Mouse (Mus musculus) right cerebral cortex, adult 18-20 months (tissue): ENCODE results near the gene Ly6g6d.
"Not testable (repeated sequence)": the region's sequence is repeated elsewhere in the genome, so short reads cannot be mapped to it uniquely, and the experiment has no call there.

Experiments
- DNase-seq: peaks from one replicate; pipeline ENCODE4 v3.0.0; 2022; ENCODE audit warnings: mixed read lengths

Gene Ly6g6d

DNA sequence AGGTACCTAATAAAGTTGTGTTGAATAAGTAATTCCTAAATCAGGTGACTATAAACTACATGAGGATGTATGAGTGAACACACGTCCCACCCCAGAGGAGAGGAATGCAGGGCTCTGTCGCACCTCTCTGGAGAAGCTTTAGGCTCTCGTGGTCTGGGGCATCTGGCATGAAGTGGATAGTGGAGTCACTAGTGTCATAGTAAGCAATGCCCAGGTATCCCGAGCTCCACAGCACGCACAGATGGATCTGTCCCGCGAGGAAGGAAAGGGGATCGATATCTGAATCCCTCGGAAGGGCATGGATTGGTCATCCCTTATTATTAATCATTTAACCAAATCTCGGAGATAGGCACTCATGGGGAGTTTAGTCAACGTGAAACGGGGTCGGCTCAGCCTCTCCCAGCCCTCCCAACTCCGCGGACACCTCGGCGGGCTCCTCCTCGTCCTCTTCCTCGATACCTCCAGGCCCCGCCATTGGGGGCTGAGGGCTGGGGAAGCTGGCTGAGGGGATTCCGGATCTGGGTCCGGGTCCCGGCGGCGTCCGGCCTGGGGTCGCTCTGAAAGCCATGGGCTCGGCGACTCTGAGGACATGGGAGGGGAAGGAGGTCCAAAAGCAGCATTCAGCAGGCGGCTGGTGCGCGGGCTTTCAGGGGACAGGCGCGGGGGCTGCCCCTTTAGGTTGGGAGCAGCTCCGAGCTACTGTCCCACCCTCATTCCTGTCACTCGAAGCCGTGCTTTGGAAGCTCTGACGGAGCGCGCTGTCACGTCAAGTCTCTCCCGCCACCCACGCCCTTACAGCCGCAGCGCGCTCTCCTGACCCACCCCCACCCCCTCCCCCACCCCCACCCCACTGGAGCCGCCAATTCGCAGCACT is 31.8 kb downstream of the Ly6g6d start:
- no peak for DNase-seq

DNA sequence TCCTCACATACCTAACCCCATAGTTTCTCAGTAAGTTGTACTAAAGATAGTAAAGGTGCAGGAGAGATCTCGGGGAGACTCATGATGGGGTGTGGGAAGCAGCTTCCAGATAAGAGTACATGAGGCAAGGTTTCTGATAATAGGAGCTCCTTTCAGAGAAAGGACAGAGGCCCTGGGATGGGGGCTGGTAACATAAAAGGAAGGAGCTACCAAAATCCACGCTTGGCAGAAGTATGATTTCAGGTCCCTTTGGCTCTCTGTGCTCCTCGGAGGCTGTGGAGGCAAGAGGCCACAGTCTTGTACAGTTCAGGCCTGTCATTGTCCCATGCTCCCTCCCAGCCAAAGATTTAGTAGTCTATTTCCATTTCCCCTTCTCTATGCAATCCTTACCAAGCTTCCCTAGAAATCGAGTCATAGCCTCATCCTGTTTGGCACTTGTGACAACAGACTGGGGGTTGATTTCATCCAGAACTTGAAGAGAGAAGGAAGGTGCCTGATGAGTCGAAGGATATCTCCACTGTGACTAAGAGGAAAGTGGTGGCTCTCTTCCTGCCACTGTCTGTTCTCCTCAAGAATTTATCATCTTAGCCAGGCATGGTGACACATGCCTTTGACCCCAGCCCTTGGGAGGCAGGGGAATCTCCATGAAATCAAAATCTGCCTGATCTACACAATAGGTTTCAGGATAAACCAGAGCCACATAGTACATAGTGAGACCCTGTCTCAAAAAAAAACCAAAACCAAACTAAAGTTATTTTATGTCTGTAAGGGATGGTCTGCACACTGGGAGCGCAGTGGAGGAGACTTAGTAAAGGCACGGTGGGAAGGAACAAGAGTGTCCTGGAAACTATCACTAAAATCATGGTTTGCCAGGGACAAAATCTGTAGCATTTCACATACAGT is 32.7 kb downstream of the Ly6g6d start:
- DNase-seq, result no peak

DNA sequence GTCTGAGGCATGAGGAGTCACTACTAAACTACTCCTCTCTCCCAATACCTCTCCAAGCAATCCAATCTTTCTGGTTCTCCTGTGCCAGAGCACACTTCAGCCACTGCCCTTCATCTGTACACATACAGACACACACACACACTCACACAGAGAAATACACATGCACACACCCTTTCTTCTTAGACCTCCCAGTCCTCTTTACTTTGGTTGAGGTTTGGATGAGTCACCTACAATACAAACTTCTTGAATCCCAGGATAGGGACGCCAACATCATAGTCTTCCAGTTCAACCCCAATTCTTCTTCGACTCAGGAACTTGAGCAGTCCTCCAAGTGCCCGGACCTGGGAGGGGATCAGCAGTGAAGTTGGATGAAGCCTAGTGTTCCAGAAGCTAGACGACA is 34.1 kb downstream of the Ly6g6d start:
- no peak for DNase-seq

DNA sequence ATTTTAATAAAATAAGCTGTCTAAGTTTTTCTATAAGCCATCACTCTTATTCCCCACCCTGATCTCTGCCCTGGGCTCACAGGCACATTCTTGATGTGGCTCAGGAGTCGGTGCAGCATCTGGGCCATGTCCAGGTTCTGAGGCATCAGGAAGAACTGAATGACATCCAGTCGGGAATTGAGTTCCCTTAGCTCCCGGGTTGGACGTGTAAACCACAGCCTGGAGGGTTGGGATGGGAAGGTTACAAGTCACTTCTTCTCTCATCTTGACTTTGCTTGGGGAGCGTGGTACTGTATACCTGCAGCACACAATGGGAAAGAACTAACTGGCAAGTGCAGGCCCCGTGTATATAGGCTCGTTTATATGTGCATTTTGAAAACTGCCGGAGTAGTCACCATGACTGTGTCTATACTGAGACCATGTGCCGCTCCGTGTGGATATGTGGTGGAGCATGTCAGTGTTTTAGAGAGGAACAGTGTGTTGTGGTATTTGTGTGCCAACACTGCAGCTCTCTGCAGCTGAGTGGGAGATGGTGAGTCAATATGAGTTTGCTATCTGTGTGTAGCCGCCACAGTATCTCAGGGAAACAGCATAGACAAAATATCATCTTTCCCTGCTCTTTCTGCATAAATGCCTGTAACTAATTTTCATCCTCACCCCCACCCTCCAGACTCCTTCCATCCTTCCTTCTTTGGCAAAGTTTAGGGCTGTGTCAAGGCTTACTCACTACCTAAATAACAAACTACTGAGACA is 38.6 kb downstream of the Ly6g6d start:
- peak; percentile 55 for DNase-seq

DNA sequence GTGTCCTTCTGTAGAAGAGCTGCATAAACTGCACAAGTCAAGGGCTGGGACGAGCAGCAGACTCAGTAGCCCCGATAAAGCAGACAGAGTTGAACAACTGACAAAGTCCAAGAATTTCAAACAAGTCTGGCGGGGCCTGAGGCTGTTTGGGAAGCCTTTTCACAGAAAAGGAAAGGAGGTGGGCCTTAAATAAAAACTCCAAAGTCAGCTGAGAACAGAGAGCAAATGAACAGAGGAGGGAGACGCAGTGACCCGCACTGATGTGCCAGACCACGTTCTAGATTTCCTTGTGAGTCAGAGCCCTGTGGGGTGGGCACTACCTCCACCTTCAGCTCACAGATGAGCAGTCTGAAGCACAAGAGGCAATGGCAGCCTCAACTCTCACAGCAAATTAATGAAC is 43.0 kb downstream of the Ly6g6d start:
- DNase-seq, result no peak

DNA sequence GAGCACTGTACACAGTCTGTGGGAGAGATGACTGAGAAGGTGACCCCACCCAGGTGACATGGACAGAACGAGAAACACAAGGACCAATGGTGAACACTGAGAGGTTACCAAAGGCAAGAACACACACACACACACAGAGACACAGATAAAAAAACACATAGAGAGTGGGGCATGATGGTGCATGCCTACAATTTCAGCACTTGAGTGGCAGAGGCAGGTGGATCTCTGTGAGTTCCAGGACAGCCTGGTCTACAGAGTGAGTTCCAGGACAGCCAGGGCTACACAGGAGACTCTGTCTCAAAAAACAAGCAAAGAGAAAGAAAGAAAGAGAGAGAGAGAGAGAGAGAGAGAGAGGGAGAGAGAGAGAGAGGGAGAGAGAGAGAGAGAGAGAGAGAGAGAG is 44.2 kb downstream of the Ly6g6d start:
- not testable (repeated sequence) for DNase-seq

DNA sequence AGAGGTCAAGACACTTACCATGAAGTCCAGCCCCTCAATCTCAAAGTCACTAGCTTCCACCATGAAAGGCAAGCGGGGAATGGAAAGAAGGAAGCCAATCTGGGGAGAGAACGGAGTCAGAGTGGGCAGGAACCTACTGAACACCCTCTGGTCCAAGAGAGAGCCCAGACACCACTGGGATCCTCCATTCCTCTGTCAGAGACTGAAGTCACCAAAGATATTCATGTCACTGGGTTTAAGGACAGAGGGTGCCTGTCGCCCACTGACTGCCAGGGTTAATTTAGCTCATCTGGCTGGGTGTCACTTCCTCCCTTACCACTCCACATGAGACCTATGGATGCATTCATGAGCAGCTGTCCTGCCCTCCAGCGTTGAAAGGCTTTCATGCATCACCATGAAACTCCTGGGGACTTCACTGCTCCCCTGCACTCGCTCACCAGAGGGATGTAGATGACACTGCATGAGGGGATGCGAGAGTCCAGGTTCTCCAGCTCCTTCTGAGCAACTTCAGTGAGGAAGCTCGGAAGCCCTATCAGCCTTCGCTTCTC is 45.5 kb downstream of the Ly6g6d start:
- no peak for DNase-seq

DNA sequence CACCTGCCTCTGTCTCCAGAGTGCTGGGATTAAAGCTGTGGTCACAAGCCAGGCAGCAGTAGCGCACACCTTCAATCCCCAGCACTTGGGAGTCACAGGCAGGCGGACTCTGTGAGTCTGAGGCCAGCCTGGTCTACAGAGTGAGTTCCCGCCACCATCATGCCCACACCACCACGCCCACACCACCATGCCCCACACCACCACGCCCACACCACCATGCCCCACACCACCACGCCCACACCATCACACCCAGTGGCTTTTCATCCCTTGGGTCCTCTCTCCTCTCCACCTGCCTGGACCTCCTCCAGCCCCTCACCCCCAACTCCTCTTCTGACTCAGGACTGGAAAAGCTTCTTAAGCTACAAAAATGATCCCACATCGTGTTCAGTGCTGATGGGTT is 46.0 kb downstream of the Ly6g6d start:
- no peak for DNase-seq

DNA sequence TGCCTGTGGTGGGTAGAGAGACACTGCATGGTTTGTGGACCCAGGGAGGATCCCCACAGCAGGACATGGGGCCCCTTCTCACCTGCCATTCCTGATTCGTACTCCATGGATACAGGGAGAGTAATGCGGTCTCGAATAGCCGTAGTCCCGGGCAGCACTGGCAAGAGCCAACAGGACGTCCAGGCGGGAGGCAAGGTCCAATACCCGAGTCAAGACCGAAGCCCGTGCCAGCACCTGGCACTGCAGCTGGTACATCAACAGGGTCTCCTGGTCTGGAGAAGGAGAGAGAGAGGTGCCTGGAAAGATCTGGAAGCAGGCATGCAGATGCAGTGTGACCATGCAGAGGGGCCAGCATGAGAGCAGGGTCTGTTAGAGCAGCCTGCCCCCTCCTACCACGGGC is 46.6 kb downstream of the Ly6g6d start:
- DNase-seq, result no peak

DNA sequence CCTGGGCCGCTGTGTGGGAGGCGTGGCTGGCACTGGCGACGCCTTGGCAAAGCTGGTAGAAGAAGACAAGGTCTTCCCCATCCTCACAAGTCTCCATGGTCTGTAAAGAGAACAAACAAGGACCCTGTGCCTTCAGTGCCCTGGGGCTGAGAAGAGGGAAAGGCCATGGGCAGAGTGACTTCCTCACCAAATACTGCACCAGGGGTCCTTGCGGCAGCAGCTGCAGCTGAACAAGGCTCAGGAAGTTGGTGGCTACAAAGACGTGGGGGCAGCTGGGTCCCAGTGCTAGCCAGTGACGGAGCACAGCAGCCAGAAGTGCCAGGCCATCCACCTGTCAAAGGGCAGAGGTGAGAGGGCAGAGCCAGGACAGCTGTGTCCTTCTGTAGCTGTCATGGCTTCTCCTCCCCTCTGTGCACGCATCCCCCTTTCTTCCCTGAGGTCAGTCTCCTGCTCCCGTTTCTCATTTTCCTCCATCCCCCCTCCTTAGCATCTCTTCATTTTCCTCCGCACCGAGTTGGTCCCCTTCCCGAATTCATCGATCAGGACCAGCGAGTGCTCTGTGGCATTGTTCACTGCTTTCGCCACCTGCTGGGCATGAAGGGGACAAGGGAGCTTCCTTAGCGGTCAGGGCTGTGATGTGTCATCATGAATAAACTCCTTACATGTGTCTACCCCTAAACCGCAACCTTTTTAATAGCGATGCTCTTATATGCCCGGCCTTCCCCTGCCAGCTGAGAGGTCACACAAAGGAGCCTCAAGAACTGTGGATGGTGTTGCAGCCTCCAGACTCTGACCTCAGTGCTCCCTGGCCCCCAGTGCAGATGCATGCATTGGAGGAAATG is 48.0 kb downstream of the Ly6g6d start:
- DNase-seq, result no peak

DNA sequence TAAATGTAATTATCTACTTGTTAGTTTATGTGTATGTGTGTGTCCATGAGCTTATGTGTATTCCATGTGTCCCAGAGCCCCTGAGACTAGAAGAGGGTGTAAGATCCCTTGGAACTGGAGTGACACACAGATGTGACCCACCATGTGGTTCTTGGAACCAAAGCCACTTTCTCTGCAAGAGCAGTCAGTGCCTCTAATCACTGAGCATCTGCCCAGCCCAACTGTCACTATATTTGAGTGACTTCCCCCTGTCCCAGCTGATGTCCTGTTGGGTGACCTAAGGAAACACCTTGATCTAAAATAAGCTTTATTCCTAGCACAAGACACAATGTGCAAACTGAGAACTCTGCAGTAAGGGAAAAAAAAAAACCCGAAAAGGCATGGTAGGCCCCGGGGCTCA is 49.5 kb downstream of the Ly6g6d start:
- DNase-seq, result no peak

DNA sequence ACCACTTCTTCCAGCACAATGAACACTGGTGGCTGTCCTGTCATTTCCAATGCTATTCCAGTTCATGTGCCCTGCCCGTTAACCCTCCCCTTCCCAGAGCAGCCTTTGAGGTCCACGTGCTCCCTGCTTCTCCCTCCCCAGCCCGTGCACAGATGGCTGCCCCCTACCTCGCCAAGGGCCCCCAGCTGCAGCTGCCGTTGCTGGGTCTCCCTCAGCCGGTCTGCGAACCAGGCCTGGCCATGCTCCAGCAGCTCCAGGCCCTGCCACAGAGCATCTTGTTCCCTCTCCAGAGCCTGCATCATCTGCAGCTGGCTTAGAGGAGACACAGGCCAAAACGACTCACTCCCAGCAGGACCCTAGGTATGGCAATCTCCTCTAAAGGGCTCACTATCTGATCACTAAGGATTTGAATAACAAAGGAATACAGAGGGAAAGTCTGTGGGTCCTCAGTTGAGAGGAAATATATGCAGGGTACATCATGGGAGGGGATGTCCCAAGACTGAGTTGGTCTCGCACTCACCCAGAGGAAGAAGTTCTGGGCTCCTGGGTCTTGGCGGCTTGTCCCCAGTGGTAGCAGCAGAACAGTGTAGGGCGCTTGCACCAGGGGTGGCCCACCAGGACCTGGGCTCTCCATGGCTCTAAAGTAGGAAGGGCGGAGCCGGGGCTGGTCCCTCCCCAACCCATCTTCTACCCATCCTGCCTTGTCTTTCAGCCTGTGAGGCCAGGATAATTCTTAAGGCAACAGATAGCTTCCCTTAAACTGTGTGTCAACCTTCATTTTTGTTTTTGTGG is 50.4 kb downstream of the Ly6g6d start, which contains the start of gene Sapcd1:
TSS of gene Sapcd1 (minus strand) at position 740 of the 792 bp plus-strand sequence.
- DNase-seq, result peak; percentile 46

DNA sequence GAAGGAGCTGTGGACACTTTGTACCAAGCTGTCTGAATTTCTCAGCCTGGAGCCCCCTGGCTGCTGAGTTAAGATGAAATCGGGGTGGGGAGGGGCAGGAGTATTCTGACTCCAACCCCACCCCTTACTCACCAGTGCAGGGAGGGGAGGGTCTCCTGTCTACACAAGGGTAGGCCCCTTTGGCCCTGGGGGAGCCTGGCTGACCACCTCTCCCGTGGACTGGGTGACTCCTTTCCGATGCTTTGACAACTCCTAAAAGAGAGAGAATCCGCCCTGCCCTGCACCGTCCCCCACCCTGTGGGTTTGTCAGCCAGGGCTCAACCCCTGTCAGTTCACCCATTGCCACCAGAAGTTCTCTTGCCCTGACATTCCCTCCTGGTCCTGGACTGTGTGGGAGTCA is 51.7 kb downstream of the Ly6g6d start:
- DNase-seq, result no peak

DNA sequence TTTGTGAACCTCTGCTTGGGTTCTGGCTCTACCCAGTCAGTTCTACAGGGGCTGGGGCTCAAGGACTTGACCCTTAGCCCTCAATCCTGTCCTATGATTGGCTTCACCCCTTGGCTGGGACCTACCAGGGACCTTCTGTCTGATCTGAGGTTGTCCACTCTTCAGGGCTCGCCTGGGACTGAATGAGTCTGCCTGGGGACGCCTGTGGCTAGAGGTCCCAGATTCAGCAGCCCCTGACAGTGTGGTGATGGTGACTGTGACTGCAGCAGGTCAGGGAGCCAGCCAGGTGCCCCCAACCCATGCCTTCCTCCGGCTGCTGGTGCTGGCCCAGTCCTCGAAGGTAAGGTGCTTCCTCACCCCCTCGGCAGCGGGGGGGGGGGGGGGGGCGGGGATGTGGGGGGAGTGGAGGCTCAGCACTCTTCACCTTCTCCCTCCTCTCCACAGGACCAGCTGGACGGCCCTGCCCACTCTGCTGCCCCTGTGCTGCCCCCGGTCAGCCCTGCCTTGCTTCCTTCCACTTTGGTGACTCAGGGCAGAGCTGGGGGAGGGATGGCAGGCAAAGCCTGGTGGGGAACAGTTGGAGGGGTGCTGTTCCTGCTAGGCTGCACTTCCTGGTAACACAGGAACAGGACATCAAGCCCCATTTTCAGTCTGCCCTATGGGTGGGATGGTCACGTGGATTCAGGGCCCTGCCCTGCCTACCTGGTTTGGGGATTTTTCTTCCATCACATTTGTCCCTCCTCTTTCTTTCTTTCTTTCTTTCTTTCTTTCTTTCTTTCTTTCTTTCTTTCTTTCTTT is 53.0 kb downstream of the Ly6g6d start:
- no peak for DNase-seq

DNA sequence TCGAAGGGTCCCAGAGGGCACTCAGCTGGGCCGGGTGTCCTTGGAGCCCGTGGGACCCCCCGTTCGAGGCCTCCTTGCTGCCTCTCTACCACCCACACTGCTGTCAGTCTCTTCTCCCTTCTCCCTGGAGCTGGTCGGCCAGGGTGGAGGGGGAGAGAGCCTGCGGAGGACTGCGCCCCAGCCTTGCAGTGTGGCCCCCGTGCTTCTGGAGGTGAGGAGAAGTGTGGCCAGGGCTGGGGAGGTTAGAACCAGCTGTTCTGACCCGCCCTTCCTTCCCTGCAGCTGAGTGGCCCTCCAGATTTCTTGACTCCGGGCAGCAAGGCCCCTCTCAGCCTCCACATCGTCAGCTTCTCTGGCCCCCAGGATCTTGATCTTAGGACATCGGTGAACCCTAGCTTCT is 53.6 kb downstream of the Ly6g6d start:
- DNase-seq, result no peak

DNA sequence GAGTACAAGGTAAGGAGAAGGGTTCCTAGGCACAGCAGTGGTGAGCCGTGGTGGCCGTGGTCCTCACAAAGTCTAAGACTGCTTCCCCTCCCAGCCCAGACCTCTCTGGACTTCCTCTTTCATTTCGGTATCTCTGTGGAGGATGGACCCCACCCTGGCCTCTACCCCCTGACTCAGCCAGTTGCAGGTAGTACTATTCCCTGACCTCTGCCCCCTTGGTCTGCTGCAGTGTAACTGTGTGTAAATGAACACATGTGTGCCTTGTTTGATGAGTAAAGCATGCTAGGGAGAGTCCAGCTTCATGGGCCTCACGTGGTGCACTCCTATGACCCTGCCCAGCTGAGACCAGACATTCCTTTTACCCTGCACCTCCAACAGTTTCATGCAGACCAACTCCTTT is 54.1 kb downstream of the Ly6g6d start:
- no peak for DNase-seq

DNA sequence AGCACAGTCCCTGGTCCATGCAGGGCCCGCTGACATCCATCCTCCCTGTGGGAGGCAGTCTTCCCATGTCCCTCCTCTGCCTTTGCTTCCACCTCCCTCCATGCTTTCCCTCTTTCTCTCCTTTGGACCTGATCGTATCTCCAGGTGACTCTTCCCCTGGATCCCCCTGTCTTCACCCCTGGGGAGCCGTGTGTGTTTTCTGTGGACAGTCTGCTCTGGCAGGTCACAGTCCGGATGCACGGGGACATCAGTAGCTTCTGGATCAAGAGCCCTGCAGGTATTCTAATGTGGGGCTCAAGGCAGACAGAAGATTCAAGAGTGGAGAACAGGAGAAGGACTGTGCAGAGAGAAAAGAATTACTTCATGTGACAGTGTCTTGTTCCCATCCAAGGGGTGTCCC is 54.6 kb downstream of the Ly6g6d start:
- no peak for DNase-seq

DNA sequence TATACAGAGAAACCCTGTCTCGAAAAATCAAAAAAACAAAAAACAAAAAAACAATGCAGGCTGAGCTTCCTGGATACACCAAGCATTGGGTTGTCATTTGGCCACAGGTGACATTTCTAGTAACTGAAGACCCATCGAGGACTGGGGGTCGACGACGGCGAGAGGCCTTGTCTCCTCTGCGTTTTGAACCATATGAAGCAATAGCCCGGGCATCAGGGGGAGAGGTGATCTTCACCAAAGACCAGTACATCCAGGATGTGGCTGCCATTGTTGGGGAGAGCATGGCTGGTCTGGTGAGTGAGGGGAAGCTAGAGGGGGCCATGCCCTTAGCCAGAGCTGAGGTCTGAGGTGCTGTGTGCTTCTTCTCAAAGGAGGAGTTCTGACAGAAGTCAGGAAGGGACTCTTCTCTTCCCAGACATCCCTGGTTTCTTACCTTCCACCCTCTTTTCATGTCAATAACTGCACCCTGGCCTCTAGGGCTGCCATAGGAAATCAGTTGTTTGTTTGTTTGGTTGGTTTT is 55.3 kb downstream of the Ly6g6d start:
- no peak for DNase-seq

DNA sequence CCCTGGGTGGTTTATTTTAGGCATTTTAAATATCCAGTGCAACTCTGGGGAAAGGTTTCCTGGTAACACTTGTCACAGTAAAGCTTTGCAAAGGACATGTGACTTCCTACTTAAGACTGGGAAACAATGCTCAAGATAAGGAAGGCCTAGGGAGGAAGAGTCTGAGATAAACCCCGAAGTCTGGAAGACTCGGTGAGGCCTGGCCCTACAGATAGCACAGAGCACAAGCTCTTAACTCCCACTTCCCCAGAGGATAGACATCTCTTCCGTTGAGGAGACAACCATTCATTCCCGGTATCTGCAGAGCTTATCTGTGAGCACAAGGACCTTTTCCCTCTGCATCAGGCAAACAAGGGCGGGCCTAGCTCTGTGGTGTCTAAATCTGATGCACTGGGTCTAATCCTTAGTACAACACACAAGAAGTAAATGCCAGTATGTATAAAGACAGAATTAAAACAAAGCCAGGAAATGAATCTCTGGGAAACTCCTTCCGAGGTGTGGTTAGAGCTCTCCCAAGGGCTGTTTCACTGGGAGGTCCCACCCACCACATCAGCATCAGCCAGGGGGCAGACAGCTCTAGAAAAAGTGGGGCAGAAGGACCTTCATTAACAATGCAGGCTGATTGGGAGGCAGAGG is 55.9 kb downstream of the Ly6g6d start:
- no peak for DNase-seq
